Mouse (Mus musculus) liver, embryonic 14.5 days (tissue): Measurements from ENCODE around the gene Apoc3.

ENCODE experiments used
- CTCF ChIP-seq: IDR thresholded peaks from 2 replicates; pipeline ENCODE4 v1.5.1; 2016; ENCODE audit warnings: antibody characterized with exemption, low read depth, control low read depth
- EP300 ChIP-seq: IDR thresholded peaks from 2 replicates; pipeline ENCODE4 v1.6.1; 2016; ENCODE audit warnings: antibody characterized with exemption, low read depth

DNA sequence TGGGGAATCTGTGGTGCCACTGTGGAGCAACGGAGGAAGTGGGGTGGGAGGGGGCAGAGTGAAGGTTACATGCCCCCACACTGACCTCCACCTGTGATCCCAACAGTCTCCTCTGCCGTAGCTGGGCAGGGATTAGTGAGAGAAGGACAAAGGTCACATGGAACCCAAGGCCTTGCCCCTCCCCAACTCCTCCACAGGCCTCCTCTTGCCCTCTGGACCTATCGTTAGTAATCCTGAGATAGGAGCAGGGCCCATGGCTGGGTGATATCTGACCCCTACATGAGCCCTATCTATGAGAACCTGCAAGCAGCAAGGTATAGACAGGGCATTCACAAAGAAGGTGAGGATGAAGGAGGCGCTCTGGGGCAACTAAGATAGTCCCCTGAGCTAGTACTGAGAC is 213 bp upstream of the Apoc3 start:
- no peak for TF ChIP-seq CTCF
- TF ChIP-seq EP300: no peak
